Mouse (Mus musculus): ENCODE results near the gene Trpm3. TPM values are rescaled to one million over a fixed set of nuclear protein-coding genes. Genes with fewer than 3 reads are reported as not detected.
A peak's percentile ranks its signal among the peaks of the same experiment; 100 is the strongest.

Trpm3 gene
- polyA plus RNA-seq, 1 experiment from 2014 or later, result 14.8 TPM

GRCm38 (mm10) chr19:22884357-22884756, 745.5 kb downstream of the Trpm3 start:
- no peaks in the 10 kb centered on the region for H3K36me3 ChIP-seq (ENCODE audit: control insufficient read depth, insufficient read depth, low read length)
- H3K4me1 ChIP-seq (ENCODE audit: control insufficient read depth, insufficient read depth, low read length), result no peaks in the 10 kb centered on the region
- 53% methylated on average over 11 of the region's 11 CpGs for WGBS
- H3K4me3 ChIP-seq (replicated peaks; ENCODE audit: low read depth, low read length), result no peak overlapping the region
- DNase-seq (peak; percentile 67), ATAC-seq (ENCODE audit: low FRiP score, low TSS enrichment) (peak; percentile 83)
- H3K9me3 ChIP-seq (ENCODE audit: control insufficient read depth, low read length), result no peaks in the 10 kb centered on the region
- no peaks in the 10 kb centered on the region for H3K27me3 ChIP-seq (ENCODE audit: control insufficient read depth, insufficient read depth, low read length)
- H3K4me2 ChIP-seq (ENCODE audit: low read length), result peak overlapping the region; percentile 52
- no peak overlapping the region for H3K9ac ChIP-seq (replicated peaks; ENCODE audit: low read length)
- H3K27ac ChIP-seq (replicated peaks; ENCODE audit: low read depth, low read length), result no peak overlapping the region

DNA sequence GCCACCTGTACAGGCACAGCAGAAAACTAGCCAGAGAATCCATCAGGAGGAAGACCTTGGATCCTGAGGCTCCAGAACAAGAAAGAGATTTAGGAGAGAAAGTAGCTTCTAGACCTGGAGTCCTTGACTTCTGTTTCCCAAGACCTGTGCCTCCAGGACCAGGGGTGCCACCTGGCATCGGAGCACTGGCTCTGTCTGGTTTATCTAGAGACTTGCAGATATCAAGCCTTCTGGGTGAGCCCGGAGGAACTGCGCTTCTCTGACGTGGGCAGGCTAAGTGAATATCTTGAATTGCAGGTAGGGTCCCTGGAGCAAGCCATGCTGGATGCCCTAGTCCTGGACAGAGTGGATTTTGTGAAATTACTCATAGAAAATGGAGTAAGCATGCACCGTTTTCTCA, 746.2 kb downstream of the Trpm3 start:
- Histone ChIP-seq H3K4me3 (replicated peaks; ENCODE audit: low read depth, low read length) (no peak overlapping the region), H3K9ac (replicated peaks; ENCODE audit: low read length) (no peak overlapping the region), H3K36me3 (ENCODE audit: control insufficient read depth, insufficient read depth, low read length) (no peaks in the 10 kb centered on the region), H3K4me1 (ENCODE audit: control insufficient read depth, insufficient read depth, low read length) (no peaks in the 10 kb centered on the region), H3K4me2 (ENCODE audit: low read length) (no peak overlapping the region), H3K9me3 (ENCODE audit: control insufficient read depth, low read length) (no peaks in the 10 kb centered on the region), H3K27me3 (ENCODE audit: control insufficient read depth, insufficient read depth, low read length) (no peaks in the 10 kb centered on the region), H3K27ac (replicated peaks; ENCODE audit: low read depth, low read length) (no peak overlapping the region)
- DNase-seq (no peak), ATAC-seq (ENCODE audit: low FRiP score, low TSS enrichment) (no peak)
- 94% methylated on average over 5 of the region's 5 CpGs for WGBS

- H3K9me3 ChIP-seq (ENCODE audit: control insufficient read depth, low read length), result no peaks in the 10 kb centered on the region
- H3K4me1 ChIP-seq (ENCODE audit: control insufficient read depth, insufficient read depth, low read length), result peaks cover 4% of the 10 kb centered on the region; the same call in 1 of the 2 replicates
- DNase-seq (no peak), ATAC-seq (ENCODE audit: low FRiP score, low TSS enrichment) (no peak)
- WGBS, result 93% methylated on average over 7 of the region's 7 CpGs
- no peak overlapping the region for H3K9ac ChIP-seq (replicated peaks; ENCODE audit: low read length)
- H3K4me3 ChIP-seq (replicated peaks; ENCODE audit: low read depth, low read length), result no peak overlapping the region
- no peak overlapping the region for H3K27ac ChIP-seq (replicated peaks; ENCODE audit: low read depth, low read length)
- no peaks in the 10 kb centered on the region for H3K36me3 ChIP-seq (ENCODE audit: control insufficient read depth, insufficient read depth, low read length)
- no peak overlapping the region for H3K4me2 ChIP-seq (ENCODE audit: low read length)
- no peaks in the 10 kb centered on the region for H3K27me3 ChIP-seq (ENCODE audit: control insufficient read depth, insufficient read depth, low read length)
Observed at GRCm38 (mm10) chr19:22901892-22902291, 763.0 kb downstream of the Trpm3 start.

GRCm38 (mm10) chr19:22902386-22902785, 763.5 kb downstream of the Trpm3 start:
- Histone ChIP-seq H3K4me3 (replicated peaks; ENCODE audit: low read depth, low read length) (no peak overlapping the region), H3K9me3 (ENCODE audit: control insufficient read depth, low read length) (no peaks in the 10 kb centered on the region), H3K27ac (replicated peaks; ENCODE audit: low read depth, low read length) (no peak overlapping the region), H3K4me2 (ENCODE audit: low read length) (no peak overlapping the region), H3K9ac (replicated peaks; ENCODE audit: low read length) (no peak overlapping the region), H3K4me1 (ENCODE audit: control insufficient read depth, insufficient read depth, low read length) (peaks cover 4% of the 10 kb centered on the region; the same call in 1 of the 2 replicates), H3K36me3 (ENCODE audit: control insufficient read depth, insufficient read depth, low read length) (no peaks in the 10 kb centered on the region), H3K27me3 (ENCODE audit: control insufficient read depth, insufficient read depth, low read length) (no peaks in the 10 kb centered on the region)
- WGBS, result 95% methylated on average over 6 of the region's 6 CpGs
- DNase-seq (no peak), ATAC-seq (ENCODE audit: low FRiP score, low TSS enrichment) (no peak)

DNA sequence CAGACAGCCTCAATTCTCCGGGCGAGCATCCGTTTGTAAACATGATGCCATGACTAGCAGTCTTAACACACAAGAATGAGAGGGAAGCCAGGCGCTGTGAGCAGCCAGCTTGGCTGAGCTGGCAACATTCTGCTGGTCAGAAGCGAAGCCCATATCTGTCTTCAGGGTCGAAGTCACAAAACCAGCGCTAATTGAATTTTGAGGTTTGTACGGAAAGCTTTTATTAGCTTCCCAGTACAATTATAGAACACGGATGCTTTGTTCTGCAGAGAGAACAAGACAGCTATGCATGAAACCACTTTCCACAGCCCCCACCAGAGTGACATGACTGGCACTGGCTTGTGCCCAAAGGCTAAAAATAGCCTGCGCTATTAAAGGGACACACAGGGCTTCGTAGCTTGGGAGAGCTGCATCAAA, 766.2 kb downstream of the Trpm3 start:
- H3K9me3 ChIP-seq (ENCODE audit: control insufficient read depth, low read length), result no peaks in the 10 kb centered on the region
- ATAC-seq (ENCODE audit: low FRiP score, low TSS enrichment) (no peak; the same call in 1 of the 2 replicates), DNase-seq (peak; percentile 63)
- H3K4me2 ChIP-seq (ENCODE audit: low read length), result no peak overlapping the region
- 69% methylated on average over 11 of the region's 11 CpGs for WGBS
- no peak overlapping the region for H3K4me3 ChIP-seq (replicated peaks; ENCODE audit: low read depth, low read length)
- no peak overlapping the region for H3K9ac ChIP-seq (replicated peaks; ENCODE audit: low read length)
- peak overlapping the region; percentile 49; the same call in 1 of the 2 replicates for H3K27ac ChIP-seq (replicated peaks; ENCODE audit: low read depth, low read length)
- H3K27me3 ChIP-seq (ENCODE audit: control insufficient read depth, insufficient read depth, low read length), result no peaks in the 10 kb centered on the region
- peaks cover 4% of the 10 kb centered on the region; the same call in 1 of the 2 replicates for H3K4me1 ChIP-seq (ENCODE audit: control insufficient read depth, insufficient read depth, low read length)
- H3K36me3 ChIP-seq (ENCODE audit: control insufficient read depth, insufficient read depth, low read length), result no peaks in the 10 kb centered on the region

GRCm38 (mm10) chr19:22910686-22911085, 771.8 kb downstream of the Trpm3 start:
- Histone ChIP-seq H3K9ac (replicated peaks; ENCODE audit: low read length) (no peak overlapping the region), H3K4me3 (replicated peaks; ENCODE audit: low read depth, low read length) (no peak overlapping the region), H3K9me3 (ENCODE audit: control insufficient read depth, low read length) (no peaks in the 10 kb centered on the region), H3K4me2 (ENCODE audit: low read length) (no peak overlapping the region), H3K27me3 (ENCODE audit: control insufficient read depth, insufficient read depth, low read length) (no peaks in the 10 kb centered on the region), H3K36me3 (ENCODE audit: control insufficient read depth, insufficient read depth, low read length) (no peaks in the 10 kb centered on the region), H3K27ac (replicated peaks; ENCODE audit: low read depth, low read length) (no peak overlapping the region), H3K4me1 (ENCODE audit: control insufficient read depth, insufficient read depth, low read length) (no peaks in the 10 kb centered on the region)
- DNase-seq, result no peak
- WGBS, result 85% methylated on average over 6 of the region's 6 CpGs
- ATAC-seq (ENCODE audit: low FRiP score, low TSS enrichment), result no peak

DNA sequence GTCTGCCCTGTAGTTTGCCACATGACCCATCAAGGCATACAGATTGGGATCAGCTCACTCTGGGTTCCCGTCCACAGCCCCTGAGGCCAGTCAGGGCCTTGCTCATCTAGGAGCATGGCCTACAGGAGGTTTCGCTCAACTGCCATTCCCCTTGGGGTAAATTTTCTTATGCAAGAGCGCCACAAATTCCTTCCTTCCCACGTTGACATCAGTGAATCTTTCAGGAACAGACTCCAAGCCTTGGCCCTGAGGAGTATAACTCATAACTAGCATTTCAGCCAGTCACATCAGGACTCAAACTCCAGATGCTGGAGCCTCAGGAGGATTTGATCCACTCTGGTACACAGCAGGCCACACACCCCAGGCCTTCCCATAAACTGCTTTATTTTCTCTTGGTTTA, 774.1 kb downstream of the Trpm3 start:
- H3K9me3 ChIP-seq (ENCODE audit: control insufficient read depth, low read length), result no peaks in the 10 kb centered on the region
- ATAC-seq (ENCODE audit: low FRiP score, low TSS enrichment) (no peak), DNase-seq (no peak)
- WGBS, result 87% methylated on average over 4 of the region's 4 CpGs
- no peak overlapping the region for H3K9ac ChIP-seq (replicated peaks; ENCODE audit: low read length)
- no peak overlapping the region for H3K4me3 ChIP-seq (replicated peaks; ENCODE audit: low read depth, low read length)
- no peaks in the 10 kb centered on the region for H3K36me3 ChIP-seq (ENCODE audit: control insufficient read depth, insufficient read depth, low read length)
- no peak overlapping the region for H3K4me2 ChIP-seq (ENCODE audit: low read length)
- no peak overlapping the region for H3K27ac ChIP-seq (replicated peaks; ENCODE audit: low read depth, low read length)
- no peaks in the 10 kb centered on the region for H3K27me3 ChIP-seq (ENCODE audit: control insufficient read depth, insufficient read depth, low read length)
- peaks cover 3% of the 10 kb centered on the region; the same call in 1 of the 2 replicates for H3K4me1 ChIP-seq (ENCODE audit: control insufficient read depth, insufficient read depth, low read length)

DNA sequence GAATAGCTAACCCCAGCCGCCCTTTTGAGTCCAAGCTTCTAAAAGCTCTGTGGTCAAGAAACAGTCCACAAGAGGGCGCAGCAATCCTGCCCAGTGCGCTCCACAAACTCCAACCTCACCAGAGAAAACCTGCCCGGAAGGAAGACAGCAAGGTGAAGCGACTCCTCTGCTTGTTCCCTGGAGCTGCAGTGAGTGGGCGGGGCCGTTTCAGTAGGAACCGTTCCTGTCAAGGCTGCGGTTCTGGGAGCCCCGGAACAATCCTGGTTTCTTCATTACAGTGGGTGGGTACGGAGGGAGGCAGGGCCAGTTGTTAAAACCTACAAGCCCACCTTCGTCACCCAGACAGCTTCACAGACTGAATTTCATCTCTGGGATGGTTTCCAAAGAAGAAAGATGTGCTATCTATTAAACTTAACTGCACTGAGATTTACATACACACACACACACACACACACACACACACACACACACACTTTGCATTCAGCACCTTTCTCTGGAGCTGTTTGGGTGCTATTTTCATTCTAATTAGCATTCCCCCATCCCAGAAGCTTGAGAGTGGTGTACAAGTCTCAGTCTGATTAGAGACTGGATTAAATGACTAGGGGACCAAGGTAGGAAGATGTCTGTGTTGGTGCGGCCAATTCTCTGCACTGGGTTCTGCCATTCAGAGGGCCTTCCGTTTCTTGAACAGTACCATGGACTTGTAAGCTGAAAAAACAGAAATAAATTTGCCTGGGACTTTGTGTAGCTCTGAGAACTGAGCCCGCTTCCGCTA, 777.2 kb downstream of the Trpm3 start:
- Histone ChIP-seq H3K9me3 (ENCODE audit: control insufficient read depth, low read length) (no peaks in the 10 kb centered on the region), H3K27me3 (ENCODE audit: control insufficient read depth, insufficient read depth, low read length) (no peaks in the 10 kb centered on the region), H3K4me1 (ENCODE audit: control insufficient read depth, insufficient read depth, low read length) (peaks cover 3% of the 10 kb centered on the region; the same call in 1 of the 2 replicates), H3K9ac (replicated peaks; ENCODE audit: low read length) (peak overlapping the region; percentile 36; the same call in 1 of the 2 replicates), H3K36me3 (ENCODE audit: control insufficient read depth, insufficient read depth, low read length) (no peaks in the 10 kb centered on the region), H3K4me3 (replicated peaks; ENCODE audit: low read depth, low read length) (peak overlapping the region; percentile 22), H3K27ac (replicated peaks; ENCODE audit: low read depth, low read length) (peak overlapping the region; percentile 5; the same call in 1 of the 2 replicates), H3K4me2 (ENCODE audit: low read length) (peak overlapping the region; percentile 53)
- DNase-seq (peak; percentile 94), ATAC-seq (ENCODE audit: low FRiP score, low TSS enrichment) (peak; percentile 72)
- 21% methylated on average over 16 of the region's 16 CpGs for WGBS
